Mouse (Mus musculus) liver, embryonic 13.5 days (tissue): ENCODE measurements around the gene Ubqln1. TPM values are rescaled to one million over a fixed set of nuclear protein-coding genes. Genes with fewer than 3 reads are reported as not detected.
A peak's percentile ranks its signal among the peaks of the same experiment; 100 is the strongest.
"Not testable (repeated sequence)": the region's sequence is repeated elsewhere in the genome, so short reads cannot be mapped to it uniquely, and the experiment has no call there.

Experiments used
- ATAC-seq: fragments of 200-750 bp; cut with Nextera tagmentation; 2 replicates; pipeline ENCODE4 v1.8.0; 2017; ENCODE audit warnings: low read depth, mild to moderate bottlenecking, moderate number of reproducible peaks, moderate library complexity
- DNase-seq: peaks from one replicate; pipeline ENCODE4 v3.0.0; 2022
- H3K27ac ChIP-seq: fragments of 300-500 bp; sonication (generic); 2 replicates; pipeline ENCODE4 v1.5.1; 2015; ENCODE audit warnings: moderate library complexity, mild to moderate bottlenecking, inconsistent platforms
- H3K27me3 ChIP-seq: fragments of 300-500 bp; sonication (generic); 2 replicates; pipeline ENCODE4 v1.6.1; 2015; ENCODE audit warnings: mild to moderate bottlenecking, inconsistent platforms
- H3K36me3 ChIP-seq: fragments of 300-500 bp; sonication (generic); 2 replicates; pipeline ENCODE4 v1.6.1; 2015; ENCODE audit warnings: mild to moderate bottlenecking, inconsistent platforms
- H3K4me1 ChIP-seq: fragments of 300-500 bp; sonication (generic); replicated peaks from 2 replicates; pipeline ENCODE4 v1.6.1; 2015; ENCODE audit warnings: inconsistent platforms
- H3K4me2 ChIP-seq: fragments of 300-500 bp; sonication (generic); 2 replicates; pipeline ENCODE4 v1.6.1; 2015; ENCODE audit warnings: inconsistent platforms, mild to moderate bottlenecking, moderate library complexity
- H3K4me3 ChIP-seq: fragments of 300-500 bp; sonication (generic); replicated peaks from 2 replicates; pipeline ENCODE4 v1.5.1; 2015; ENCODE audit warnings: mild to moderate bottlenecking, inconsistent platforms
- H3K9ac ChIP-seq: fragments of 300-500 bp; sonication (generic); 2 replicates; pipeline ENCODE4 v1.6.1; 2015; ENCODE audit warnings: mild to moderate bottlenecking, inconsistent platforms
- H3K9me3 ChIP-seq: fragments of 300-500 bp; sonication (generic); replicated peaks from 2 replicates; pipeline ENCODE4 v1.6.1; 2016; ENCODE audit warnings: inconsistent platforms
- WGBS: fragments of 180-500 bp; shearing (Covaris S2); methylation state at CpG from one replicate; pipeline ENCODE4 v1.1.7; 2015; ENCODE audit not compliant: insufficient replicate concordance; 5-methylcytosine and 5-hydroxymethylcytosine counted together
- polyA plus RNA-seq: library from polyadenylated mRNA; unstranded; fragments of >200 nt; fragmentation: Nextera tagmentation; extraction: Ambion mirVana; gene quantifications from 2 replicates; pipeline ENCODE4 v1.2.1, GENCODE M21; 2015

Ubqln1 gene
- polyA plus RNA-seq, 1 experiment from 2014 or later, result 46.0 TPM

- Histone ChIP-seq H3K4me1 (peaks cover 21% of the 10 kb centered on the region), H3K27me3 (peaks cover 6% of the 10 kb centered on the region), H3K4me2 (no peak overlapping the region), H3K27ac (no peak overlapping the region), H3K36me3 (no peaks in the 10 kb centered on the region), H3K4me3 (no peak overlapping the region), H3K9ac (no peak overlapping the region), H3K9me3 (no peaks in the 10 kb centered on the region; the same call in 1 of the 2 replicates)
- no peak for ATAC-seq
- WGBS, result 51% methylated on average over 11 of the region's 11 CpGs
- no peak for DNase-seq
Measured at GRCm38 (mm10) chr13:58150442-58150841, 65.0 kb downstream of the Ubqln1 start.

GRCm38 (mm10) chr13:58149629-58150028 lies 65.8 kb downstream of the Ubqln1 start:
- no peaks in the 10 kb centered on the region for H3K36me3 ChIP-seq
- H3K4me1 ChIP-seq, result peaks cover 21% of the 10 kb centered on the region
- no peak for DNase-seq
- H3K4me3 ChIP-seq, result no peak overlapping the region
- peaks cover 6% of the 10 kb centered on the region for H3K27me3 ChIP-seq
- no peak overlapping the region for H3K4me2 ChIP-seq
- no peaks in the 10 kb centered on the region; the same call in 1 of the 2 replicates for H3K9me3 ChIP-seq
- 70% methylated on average over 3 of the region's 3 CpGs for WGBS
- no peak for ATAC-seq
- no peak overlapping the region for H3K9ac ChIP-seq
- H3K27ac ChIP-seq, result no peak overlapping the region

DNA sequence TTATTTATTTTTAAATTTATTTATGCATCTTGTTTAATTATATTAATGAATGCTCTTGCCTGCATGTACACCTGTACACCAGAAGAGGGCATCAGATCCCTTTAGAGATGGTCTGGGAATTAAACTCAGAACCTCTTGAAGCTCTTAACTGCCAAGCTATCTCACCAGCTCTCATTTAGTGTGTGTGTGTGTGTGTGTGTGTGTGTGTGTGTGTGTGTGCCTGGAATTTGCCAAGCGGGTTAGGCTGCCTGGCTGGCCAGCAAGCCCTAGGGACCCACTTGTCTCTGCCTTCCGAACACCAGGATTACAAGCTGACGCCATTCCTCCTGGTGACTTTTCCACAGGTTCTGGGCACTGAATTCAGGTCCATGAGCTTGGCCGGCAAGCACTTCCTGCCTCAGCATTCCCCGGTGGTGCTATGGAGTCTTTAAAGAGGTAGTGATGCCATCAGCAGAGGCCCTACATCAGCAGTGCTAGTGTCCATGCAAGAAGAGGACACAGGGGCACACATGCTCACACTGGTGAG lies 66.4 kb downstream of the Ubqln1 start:
- peaks cover 21% of the 10 kb centered on the region for H3K4me1 ChIP-seq
- peaks cover 6% of the 10 kb centered on the region for H3K27me3 ChIP-seq
- peak overlapping the region; percentile 53 for H3K4me3 ChIP-seq
- DNase-seq (no peak), ATAC-seq (0 out of 2 replicates have a peak, but pooled peaks have one; percentile 40)
- H3K27ac ChIP-seq, result no peak overlapping the region
- peak overlapping the region; percentile 75 for H3K4me2 ChIP-seq
- peak overlapping the region; percentile 63 for H3K9ac ChIP-seq
- H3K9me3 ChIP-seq, result no peaks in the 10 kb centered on the region; the same call in 1 of the 2 replicates
- WGBS, result 35% methylated on average over 5 of the region's 5 CpGs
- no peaks in the 10 kb centered on the region for H3K36me3 ChIP-seq

DNA sequence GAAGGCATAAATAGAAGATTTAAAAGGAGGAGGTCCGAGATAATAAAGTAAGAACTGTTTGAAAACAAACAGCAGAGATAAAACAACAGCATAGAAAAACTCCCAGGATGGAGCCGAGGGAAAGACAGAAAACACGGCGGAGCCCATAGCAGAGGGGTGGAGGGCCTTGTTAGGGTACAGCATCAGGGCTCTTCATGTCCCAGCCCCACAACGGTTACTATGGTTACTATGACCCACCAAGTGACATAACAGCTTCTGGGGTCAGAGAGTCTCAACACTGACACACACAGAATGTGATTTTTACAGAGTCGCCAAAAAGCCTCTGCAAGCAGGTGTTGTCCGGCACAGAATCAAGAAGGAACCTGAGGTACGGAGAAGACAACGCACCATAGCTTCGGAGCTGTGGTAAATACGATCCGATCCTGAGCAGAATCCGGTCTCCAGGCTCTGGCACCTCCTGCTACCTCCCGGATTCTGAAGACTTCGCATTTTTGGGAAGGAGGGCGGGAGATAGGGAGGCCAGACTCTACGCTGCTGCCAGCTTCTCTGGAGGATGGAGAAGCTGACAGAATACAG lies 67.1 kb downstream of the Ubqln1 start:
- Histone ChIP-seq H3K4me3 (peak overlapping the region; percentile 53), H3K36me3 (no peaks in the 10 kb centered on the region), H3K4me1 (peaks cover 21% of the 10 kb centered on the region), H3K27ac (0 out of 2 replicates have a peak overlapping the region, but pooled peaks have one; percentile 21), H3K4me2 (peak overlapping the region; percentile 75), H3K27me3 (peaks cover 6% of the 10 kb centered on the region), H3K9me3 (no peaks in the 10 kb centered on the region; the same call in 1 of the 2 replicates), H3K9ac (peak overlapping the region; percentile 63)
- ATAC-seq (peak; percentile 90), DNase-seq (peak; percentile 68)
- 2% methylated on average over 17 of the region's 17 CpGs for whole genome bisulfite sequencing

- ATAC-seq (no peak), DNase-seq (no peak)
- Histone ChIP-seq H3K4me1 (peaks cover 21% of the 10 kb centered on the region), H3K9me3 (no peaks in the 10 kb centered on the region; the same call in 1 of the 2 replicates), H3K4me3 (no peak overlapping the region), H3K36me3 (no peaks in the 10 kb centered on the region), H3K9ac (no peak overlapping the region), H3K27me3 (peaks cover 6% of the 10 kb centered on the region), H3K27ac (no peak overlapping the region), H3K4me2 (peak overlapping the region; percentile 29; the same call in 1 of the 2 replicates)
- 69% methylated on average over 1 of the region's 1 CpGs for WGBS
Measured at GRCm38 (mm10) chr13:58147760-58148159, 67.7 kb downstream of the Ubqln1 start.

- not testable (repeated sequence) for H3K36me3 ChIP-seq, ATAC-seq, H3K27me3 ChIP-seq, H3K9me3 ChIP-seq, H3K4me3 ChIP-seq, DNase-seq, H3K27ac ChIP-seq, H3K9ac ChIP-seq, H3K4me2 ChIP-seq
- 93% methylated on average over 8 of the region's 8 CpGs for WGBS
- peaks cover 21% of the 10 kb centered on the region for H3K4me1 ChIP-seq
Measured at GRCm38 (mm10) chr13:58146603-58147002, 68.8 kb downstream of the Ubqln1 start.

DNA sequence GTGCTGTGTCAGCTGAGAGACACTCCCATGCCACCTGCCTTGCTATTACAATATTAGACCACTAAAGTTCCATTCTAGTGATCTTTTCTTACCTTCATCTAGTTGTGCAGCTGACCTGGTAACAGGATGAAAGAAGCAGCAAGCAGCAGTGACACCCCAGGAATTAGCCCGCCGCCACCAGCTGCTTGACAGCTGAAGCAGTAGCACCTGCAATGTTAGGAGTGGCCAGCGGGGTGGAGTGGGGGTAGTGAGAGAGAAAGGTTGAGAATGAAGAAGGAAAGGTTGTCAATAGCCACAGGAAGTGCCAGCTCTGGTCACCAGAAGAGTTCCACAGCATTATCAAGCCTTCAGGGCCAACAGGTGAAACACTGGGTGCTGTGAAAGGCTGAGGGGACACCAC lies 83.8 kb downstream of the Ubqln1 start:
- DNase-seq (no peak), ATAC-seq (no peak)
- 64% methylated on average over 3 of the region's 3 CpGs for WGBS
- H3K27me3 ChIP-seq, result no peaks in the 10 kb centered on the region
- H3K9me3 ChIP-seq, result peaks cover 6% of the 10 kb centered on the region; the same call in 1 of the 2 replicates
- no peak overlapping the region for H3K4me2 ChIP-seq
- H3K4me1 ChIP-seq, result peaks cover 10% of the 10 kb centered on the region
- no peak overlapping the region for H3K4me3 ChIP-seq
- no peak overlapping the region for H3K27ac ChIP-seq
- H3K36me3 ChIP-seq, result peaks cover 5% of the 10 kb centered on the region
- no peak overlapping the region for H3K9ac ChIP-seq

GRCm38 (mm10) chr13:58129687-58130246 lies 85.7 kb downstream of the Ubqln1 start:
- Histone ChIP-seq H3K9me3 (no peaks in the 10 kb centered on the region), H3K4me1 (peaks cover 26% of the 10 kb centered on the region), H3K36me3 (peaks cover 18% of the 10 kb centered on the region), H3K27me3 (no peaks in the 10 kb centered on the region), H3K4me2 (peak overlapping the region; percentile 83), H3K4me3 (peak overlapping the region; percentile 97), H3K9ac (peak overlapping the region; percentile 99), H3K27ac (peak overlapping the region; percentile 96)
- WGBS, result 18% methylated on average over 4 of the region's 4 CpGs
- ATAC-seq (no peak), DNase-seq (no peak)

- DNase-seq, result peak; percentile 92
- peak; percentile 94 for ATAC-seq
- H3K27me3 ChIP-seq, result no peaks in the 10 kb centered on the region
- H3K4me2 ChIP-seq, result peak overlapping the region; percentile 83
- H3K4me3 ChIP-seq, result peak overlapping the region; percentile 97
- no peaks in the 10 kb centered on the region for H3K9me3 ChIP-seq
- peak overlapping the region; percentile 99 for H3K9ac ChIP-seq
- peaks cover 20% of the 10 kb centered on the region for H3K36me3 ChIP-seq
- peaks cover 33% of the 10 kb centered on the region for H3K4me1 ChIP-seq
- H3K27ac ChIP-seq, result peak overlapping the region; percentile 96
- WGBS, result under 1% methylated on average over 82 of the region's 83 CpGs
Measured at GRCm38 (mm10) chr13:58128768-58129671, 86.4 kb downstream of the Ubqln1 start.

DNA sequence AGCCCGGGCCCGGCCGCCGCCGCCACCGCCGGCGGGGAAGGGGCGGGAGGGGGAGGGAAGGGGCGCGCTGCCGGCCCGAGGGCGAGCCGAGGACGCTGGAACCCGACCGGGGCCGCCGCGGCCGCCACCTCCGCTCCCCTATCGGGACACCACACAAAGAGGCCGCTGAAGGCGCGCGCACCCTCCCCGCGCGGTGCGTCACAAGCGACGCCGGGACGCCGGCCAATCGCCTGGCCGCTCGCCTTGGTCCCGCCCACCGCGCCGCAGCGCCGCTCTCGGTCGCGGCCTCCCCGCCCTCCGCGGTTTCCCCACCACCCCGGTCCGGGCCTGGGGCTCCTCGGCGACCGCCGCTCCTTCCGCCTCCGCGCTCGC lies 87.1 kb downstream of the Ubqln1 start, which contains the start of gene Hnrnpa0:
Gene Hnrnpa0, minus strand, starts transcription at position 161 of the 372 bp plus-strand sequence.
- WGBS, result under 1% methylated on average over 47 of the region's 62 CpGs
- H3K9me3 ChIP-seq, result no peaks in the 10 kb centered on the region

More for the DNA sequence above, 87.1 kb downstream of the Ubqln1 start, which contains the start of gene Hnrnpa0:
- ATAC-seq (peak; percentile 87), DNase-seq (peak; percentile 88)
- Histone ChIP-seq H3K4me1 (peaks cover 39% of the 10 kb centered on the region), H3K27me3 (no peaks in the 10 kb centered on the region), H3K27ac (peak within 1 kb of the TSS; percentile 96), H3K36me3 (peaks cover 20% of the 10 kb centered on the region), H3K9ac (peak within 1 kb of the TSS; percentile 99), H3K4me2 (peak within 1 kb of the TSS; percentile 83), H3K4me3 (peak within 1 kb of the TSS; percentile 97)
